Mouse (Mus musculus): Measurements from ENCODE around the gene Jph4. TPM values are rescaled to one million over a fixed set of nuclear protein-coding genes. Genes with fewer than 3 reads are reported as not detected.

Jph4 gene
- 0.31 and 0.32 TPM in 2 replicates for polyA plus RNA-seq (2015; fragmentation: Nextera tagmentation; extraction: Ambion mirVana)

- Histone ChIP-seq H3K4me1 (peaks cover 34% of the 10 kb centered on the region), H3K4me3 (peak within 1 kb of the TSS; percentile 56), H3K27ac (replicated peaks) (no peak within 1 kb of the TSS), H3K9me3 (no peaks in the 10 kb centered on the region), H3K9ac (no peak within 1 kb of the TSS), H3K36me3 (no peaks in the 10 kb centered on the region), H3K27me3 (replicated peaks) (peaks cover 70% of the 10 kb centered on the region), H3K4me2 (peak within 1 kb of the TSS; percentile 100)
- no peak for ATAC-seq (ENCODE audit: extremely low read depth, insufficient number of reproducible peaks, low FRiP score, low TSS enrichment)
- 7% methylated on average over 21 of the region's 21 CpGs for WGBS
Measured at GRCm38 (mm10) chr14:55116425-55117200, at the start of gene Jph4. TSS of gene Jph4 (minus strand) at chr14:55116935.

GRCm38 (mm10) chr14:55164172-55164806 lies 47.6 kb upstream of the Jph4 start:
- peaks cover 27% of the 10 kb centered on the region for H3K27me3 ChIP-seq (replicated peaks)
- H3K4me1 ChIP-seq, result peaks cover 8% of the 10 kb centered on the region
- WGBS, result 75% methylated on average over 5 of the region's 5 CpGs
- H3K9ac ChIP-seq, result no peak overlapping the region
- H3K9me3 ChIP-seq, result no peaks in the 10 kb centered on the region
- no peaks in the 10 kb centered on the region for H3K36me3 ChIP-seq
- ATAC-seq (ENCODE audit: extremely low read depth, insufficient number of reproducible peaks, low FRiP score, low TSS enrichment), result no peak
- no peak overlapping the region for H3K4me3 ChIP-seq
- no peak overlapping the region for H3K4me2 ChIP-seq
- H3K27ac ChIP-seq (replicated peaks), result no peak overlapping the region

GRCm38 (mm10) chr14:55162168-55162567 lies 45.4 kb upstream of the Jph4 start:
- H3K4me3 ChIP-seq, result no peak overlapping the region

GRCm38 (mm10) chr14:55161098-55161634 lies 44.4 kb upstream of the Jph4 start:
- no peak overlapping the region for H3K9ac ChIP-seq
- H3K9me3 ChIP-seq, result no peaks in the 10 kb centered on the region
- no peaks in the 10 kb centered on the region for H3K36me3 ChIP-seq
- 25% methylated on average over 14 of the region's 14 CpGs for WGBS
- H3K4me3 ChIP-seq, result peak overlapping the region; percentile 24; the same call in 1 of the 2 replicates
- peak overlapping the region; percentile 57 for H3K4me2 ChIP-seq
- H3K4me1 ChIP-seq, result peaks cover 16% of the 10 kb centered on the region
- ATAC-seq (ENCODE audit: extremely low read depth, insufficient number of reproducible peaks, low FRiP score, low TSS enrichment), result no peak
- H3K27ac ChIP-seq (replicated peaks), result no peak overlapping the region
- 0 out of 2 replicates have a peak, but pooled peaks cover 8% of the 10 kb centered on the region for H3K27me3 ChIP-seq (replicated peaks)

More at GRCm38 (mm10) chr14:55162168-55162567, 45.4 kb upstream of the Jph4 start:
- Histone ChIP-seq H3K4me2 (no peak overlapping the region), H3K27me3 (replicated peaks) (0 out of 2 replicates have a peak, but pooled peaks cover 8% of the 10 kb centered on the region), H3K36me3 (no peaks in the 10 kb centered on the region), H3K4me1 (peaks cover 16% of the 10 kb centered on the region), H3K27ac (replicated peaks) (no peak overlapping the region), H3K9ac (no peak overlapping the region), H3K9me3 (no peaks in the 10 kb centered on the region)
- WGBS, result 62% methylated on average over 4 of the region's 4 CpGs
- ATAC-seq (ENCODE audit: extremely low read depth, insufficient number of reproducible peaks, low FRiP score, low TSS enrichment), result no peak

- H3K9me3 ChIP-seq, result no peaks in the 10 kb centered on the region
- H3K4me1 ChIP-seq, result peaks cover 16% of the 10 kb centered on the region
- H3K36me3 ChIP-seq, result no peaks in the 10 kb centered on the region
- 0 out of 2 replicates have a peak, but pooled peaks cover 8% of the 10 kb centered on the region for H3K27me3 ChIP-seq (replicated peaks)
- no peak for ATAC-seq (ENCODE audit: extremely low read depth, insufficient number of reproducible peaks, low FRiP score, low TSS enrichment)
- H3K9ac ChIP-seq, result no peak overlapping the region
- WGBS, result 61% methylated on average over 8 of the region's 10 CpGs
- H3K27ac ChIP-seq (replicated peaks), result no peak overlapping the region
- H3K4me2 ChIP-seq, result 0 out of 2 replicates have a peak overlapping the region, but pooled peaks have one; percentile 57
- no peak overlapping the region for H3K4me3 ChIP-seq
Measured at GRCm38 (mm10) chr14:55160251-55161071, 43.7 kb upstream of the Jph4 start.

- Histone ChIP-seq H3K4me3 (no peak overlapping the region), H3K27me3 (replicated peaks) (no peaks in the 10 kb centered on the region), H3K9ac (no peak overlapping the region), H3K9me3 (no peaks in the 10 kb centered on the region), H3K4me1 (peaks cover 16% of the 10 kb centered on the region), H3K27ac (replicated peaks) (no peak overlapping the region), H3K36me3 (no peaks in the 10 kb centered on the region), H3K4me2 (no peak overlapping the region)
- 50% methylated on average over 12 of the region's 12 CpGs for WGBS
- no peak for ATAC-seq (ENCODE audit: extremely low read depth, insufficient number of reproducible peaks, low FRiP score, low TSS enrichment)
Measured at GRCm38 (mm10) chr14:55157322-55158065, 40.8 kb upstream of the Jph4 start.

- no peak overlapping the region for H3K4me2 ChIP-seq
- no peak for ATAC-seq (ENCODE audit: extremely low read depth, insufficient number of reproducible peaks, low FRiP score, low TSS enrichment)
- H3K27ac ChIP-seq (replicated peaks), result no peak overlapping the region
- H3K4me3 ChIP-seq, result no peak overlapping the region
- WGBS, result 89% methylated on average over 16 of the region's 16 CpGs
- peaks cover 17% of the 10 kb centered on the region for H3K4me1 ChIP-seq
- H3K36me3 ChIP-seq, result no peaks in the 10 kb centered on the region
- no peak overlapping the region for H3K9ac ChIP-seq
- no peaks in the 10 kb centered on the region for H3K27me3 ChIP-seq (replicated peaks)
- H3K9me3 ChIP-seq, result no peaks in the 10 kb centered on the region
Measured at GRCm38 (mm10) chr14:55152951-55153481, 36.3 kb upstream of the Jph4 start.

- Histone ChIP-seq H3K27ac (replicated peaks) (no peak overlapping the region), H3K4me1 (peaks cover 15% of the 10 kb centered on the region), H3K4me3 (no peak overlapping the region), H3K9me3 (no peaks in the 10 kb centered on the region), H3K36me3 (no peaks in the 10 kb centered on the region), H3K9ac (no peak overlapping the region), H3K27me3 (replicated peaks) (no peaks in the 10 kb centered on the region), H3K4me2 (no peak overlapping the region)
- no peak for ATAC-seq (ENCODE audit: extremely low read depth, insufficient number of reproducible peaks, low FRiP score, low TSS enrichment)
- 70% methylated on average over 4 of the region's 4 CpGs for WGBS
Measured at GRCm38 (mm10) chr14:55152174-55152573, 35.4 kb upstream of the Jph4 start.

GRCm38 (mm10) chr14:55150985-55151384 lies 34.2 kb upstream of the Jph4 start:
- H3K27ac ChIP-seq (replicated peaks), result no peak overlapping the region
- no peak overlapping the region for H3K9ac ChIP-seq
- 43% methylated on average over 5 of the region's 5 CpGs for WGBS
- H3K9me3 ChIP-seq, result no peaks in the 10 kb centered on the region
- H3K4me3 ChIP-seq, result no peak overlapping the region
- H3K27me3 ChIP-seq (replicated peaks), result no peaks in the 10 kb centered on the region
- no peaks in the 10 kb centered on the region for H3K36me3 ChIP-seq
- H3K4me2 ChIP-seq, result no peak overlapping the region
- H3K4me1 ChIP-seq, result peaks cover 20% of the 10 kb centered on the region
- ATAC-seq (ENCODE audit: extremely low read depth, insufficient number of reproducible peaks, low FRiP score, low TSS enrichment), result no peak

- WGBS, result 76% methylated on average over 5 of the region's 5 CpGs
- Histone ChIP-seq H3K27ac (replicated peaks) (no peak overlapping the region), H3K4me3 (no peak overlapping the region), H3K4me1 (peaks cover 20% of the 10 kb centered on the region), H3K9me3 (no peaks in the 10 kb centered on the region), H3K4me2 (no peak overlapping the region), H3K36me3 (no peaks in the 10 kb centered on the region), H3K9ac (no peak overlapping the region), H3K27me3 (replicated peaks) (no peaks in the 10 kb centered on the region; the same call in 1 of the 2 replicates)
- no peak for ATAC-seq (ENCODE audit: extremely low read depth, insufficient number of reproducible peaks, low FRiP score, low TSS enrichment)
Measured at GRCm38 (mm10) chr14:55149041-55149440, 32.3 kb upstream of the Jph4 start.

All from heart, embryonic 13.5 days (tissue).